Mouse (Mus musculus): ENCODE data around the gene Lyrm4.

Gene Lyrm4

DNA sequence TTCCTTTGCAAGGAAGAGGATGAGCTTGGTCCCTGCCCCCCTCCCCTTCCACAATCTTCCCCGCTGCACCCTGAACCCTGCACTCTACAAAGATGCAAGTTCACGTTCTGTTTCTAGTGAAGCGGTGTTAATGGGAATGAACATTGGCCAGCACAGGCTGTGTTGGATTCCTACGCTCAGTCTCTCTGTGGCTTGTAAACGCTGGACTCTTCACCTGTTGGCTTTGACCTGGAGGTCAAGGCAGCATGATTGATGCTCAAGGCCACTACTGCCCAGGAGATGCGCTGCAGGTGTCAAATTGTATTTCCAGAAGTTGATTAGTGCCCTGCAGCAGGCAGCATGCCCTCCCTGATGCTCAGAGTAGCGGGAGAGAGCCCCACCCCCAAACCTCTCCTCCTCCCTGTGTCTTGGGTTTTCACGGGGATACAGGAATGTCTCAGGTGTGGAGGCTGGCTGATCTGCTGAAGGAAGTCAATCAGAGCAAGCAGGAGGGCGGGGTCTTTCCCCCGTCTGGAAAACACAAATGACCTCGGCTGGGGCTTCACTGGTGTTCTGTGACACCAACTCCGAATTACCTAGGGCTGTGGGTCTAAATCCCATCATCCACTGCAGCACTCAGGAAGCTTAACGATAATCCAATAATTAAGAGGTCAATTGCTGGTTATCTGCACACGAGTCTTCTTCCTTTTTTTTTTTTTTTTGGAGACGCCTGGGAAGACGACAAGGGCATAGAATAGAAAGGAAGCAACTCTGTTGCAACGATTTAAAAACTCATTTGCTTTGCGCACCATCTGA lies 177.3 kb downstream of the Lyrm4 start:
- DNase-seq (ENCODE audit: low read depth, low spot score), result peak; percentile 36

- no peak for DNase-seq (ENCODE audit: low read depth, low spot score)
Observed at GRCm38 (mm10) chr13:35937991-35938390, 179.3 kb downstream of the Lyrm4 start.
